33 mouse cellular contexts compared by ENCODE assay signal in the genomic region with DNA sequence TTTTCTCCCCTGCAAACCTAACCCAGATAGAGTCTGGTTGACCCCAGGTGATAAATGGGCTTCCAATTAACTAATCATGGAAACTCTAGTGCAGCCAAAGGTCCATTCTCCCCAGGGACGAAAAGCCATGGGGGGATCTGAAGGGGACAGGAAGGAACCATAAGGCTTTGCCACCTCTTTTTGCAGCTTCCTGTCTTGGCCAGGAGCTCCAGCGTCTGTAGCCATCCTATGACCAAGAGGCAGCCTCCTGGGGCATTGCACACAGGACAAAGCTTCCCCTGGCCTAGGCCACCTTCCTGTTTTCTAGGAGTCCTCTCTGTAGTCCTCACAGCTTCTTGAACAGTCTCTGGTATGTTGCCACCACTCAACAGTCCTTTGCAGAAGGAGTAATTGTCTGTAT. TPM values are rescaled to one million over a fixed set of nuclear protein-coding genes. Genes with fewer than 3 reads are reported as not detected.
"Had no signal": no experiment of that assay in that cellular context is flagged by ENCODE, and none has a peak within 500 bp of the region (broad histone marks: within the 10 kb centered on the region; RNA-seq: fewer than 3 reads in every experiment).

No protein-coding gene starts in this region.

- DNase-seq: kidney, adult 9 months; kidney, postnatal 25 days; layer of hippocampus, adult 9-11 months; liver; lung, adult 18-20 months; lung, postnatal 10 days; lung, postnatal 36 days; right cerebral cortex, adult 18-20 months; right cerebral cortex, postnatal 14 days; right cerebral cortex, postnatal 4 days; thymus, adult 18-20 months; thymus, postnatal 36 days had no signal

- H3K4me3 ChIP-seq: layer of hippocampus, adult 2 months; limb, embryonic 10.5 days; limb, embryonic 13.5 days; liver, embryonic 12.5 days; liver, embryonic 15.5 days; lung, embryonic 15.5 days; megakaryocyte, embryonic 14.5 days; midbrain, embryonic 10.5 days; midbrain, embryonic 13.5 days; myocyte had no signal

- H3K27me3 ChIP-seq: limb, embryonic 13.5 days; liver, embryonic 12.5 days; liver, embryonic 15.5 days; lung, embryonic 15.5 days; midbrain, embryonic 13.5 days had no signal

- H3K36me3 ChIP-seq: limb, embryonic 10.5 days; limb, embryonic 13.5 days; liver, embryonic 12.5 days; liver, embryonic 15.5 days; lung, embryonic 15.5 days; midbrain, embryonic 10.5 days; midbrain, embryonic 13.5 days had no signal

- H3K27ac ChIP-seq: layer of hippocampus, adult 2 months; limb, embryonic 10.5 days; limb, embryonic 13.5 days; liver, embryonic 12.5 days; liver, embryonic 15.5 days; lung, embryonic 15.5 days; midbrain, embryonic 10.5 days; midbrain, embryonic 13.5 days; stomach, postnatal 0 days had no signal

- H3K4me1 ChIP-seq: lung, embryonic 15.5 days had no signal

RNA-seq across cellular contexts. Expression of a gene that starts 46.5 kb away (rescaled TPM):
- total RNA-seq: left cerebral cortex, adult 18-20 months; left cerebral cortex, postnatal 25 days; monocyte, adult 5-6 weeks had no signal
- polyA plus RNA-seq: kidney, embryonic 16.5 days; large intestine, adult 2 months; limb, embryonic 10.5 days; limb, embryonic 13.5 days; liver, embryonic 12.5 days; liver, embryonic 15.5 days; lung, embryonic 15.5 days; midbrain, embryonic 10.5 days; midbrain, embryonic 16.5 days; myocyte; neural tube, embryonic 11.5 days; neural tube, embryonic 14.5 days; stomach, embryonic 14.5 days; stomach, postnatal 0 days; urinary bladder, adult 2 months had no signal
